Mouse (Mus musculus) megakaryocyte-erythroid progenitor cell, adult 5-6 weeks (primary cell): ENCODE data around the gene Rrbp1. TPM values are rescaled to one million over a fixed set of nuclear protein-coding genes. Genes with fewer than 3 reads are reported as not detected.

ENCODE experiments used
- ATAC-seq: replicated peaks from 2 replicates; pipeline ENCODE4 v1.8.0; 2016; ENCODE audit warnings: mild to moderate bottlenecking, inconsistent platforms; ENCODE audit not compliant: severe bottlenecking, poor library complexity, low FRiP score, low TSS enrichment
- total RNA-seq, 2 experiments: library from RNA; stranded (forward) in 1 of 2; stranded (reverse) in 1 of 2; fragments of 200-1000, 215-1000 nt in 1 of 2; fragments of >200 nt in 1 of 2; fragmentation: Nextera tagmentation in 1 of 2; gene quantifications; 2 replicates each; pipeline ENCODE4 v1.2.3; 2014 to 2017

Rrbp1 gene
- total RNA-seq, 2 experiments from 2014 or later, result 91.8 to 111 TPM

- ATAC-seq, result no peak
These were observed 40.2 kb downstream of the Rrbp1 start for GRCm38 (mm10) chr2:143970841-143971240.

- ATAC-seq, result no peak
These were observed 41.8 kb downstream of the Rrbp1 start for GRCm38 (mm10) chr2:143969260-143969659.

GRCm38 (mm10) chr2:143963318-143963717 is 47.7 kb downstream of the Rrbp1 start:
- ATAC-seq, result no peak

- no peak for ATAC-seq
These were observed 48.9 kb downstream of the Rrbp1 start for GRCm38 (mm10) chr2:143962192-143962591.

- ATAC-seq, result no peak
These were observed 55.3 kb downstream of the Rrbp1 start for GRCm38 (mm10) chr2:143955746-143956145.

GRCm38 (mm10) chr2:143955004-143955403 is 56.1 kb downstream of the Rrbp1 start:
- ATAC-seq, result no peak

- no peak for ATAC-seq
These were observed 57.1 kb downstream of the Rrbp1 start for GRCm38 (mm10) chr2:143953944-143954343.

- no peak for ATAC-seq
These were observed 59.3 kb downstream of the Rrbp1 start for GRCm38 (mm10) chr2:143951546-143952315.

- no peak for ATAC-seq
These were observed 60.0 kb downstream of the Rrbp1 start for GRCm38 (mm10) chr2:143951028-143951420.

- no peak for ATAC-seq
These were observed 60.6 kb downstream of the Rrbp1 start for GRCm38 (mm10) chr2:143950290-143951027.

- ATAC-seq, result no peak
These were observed 61.8 kb downstream of the Rrbp1 start for GRCm38 (mm10) chr2:143949217-143949616.

- no peak for ATAC-seq
These were observed 62.6 kb downstream of the Rrbp1 start for GRCm38 (mm10) chr2:143948416-143948815.

- no peak for ATAC-seq
These were observed 63.1 kb downstream of the Rrbp1 start for GRCm38 (mm10) chr2:143947981-143948380.

- no peak for ATAC-seq
These were observed 64.7 kb downstream of the Rrbp1 start for GRCm38 (mm10) chr2:143946399-143946798.

GRCm38 (mm10) chr2:143945466-143946075 is 65.5 kb downstream of the Rrbp1 start:
- peak; percentile 72 for ATAC-seq

GRCm38 (mm10) chr2:143944796-143945195 is 66.3 kb downstream of the Rrbp1 start:
- ATAC-seq, result no peak

- ATAC-seq, result no peak
These were observed 70.7 kb downstream of the Rrbp1 start for GRCm38 (mm10) chr2:143940406-143940805.

- no peak for ATAC-seq
These were observed 73.2 kb downstream of the Rrbp1 start for GRCm38 (mm10) chr2:143937861-143938260.

GRCm38 (mm10) chr2:143934439-143934838 is 76.6 kb downstream of the Rrbp1 start:
- no peak for ATAC-seq

GRCm38 (mm10) chr2:143933516-143933915 is 77.5 kb downstream of the Rrbp1 start:
- no peak for ATAC-seq
